Mouse (Mus musculus): ENCODE measurements at regions not wholly inside any gene's neighbourhood (a gene's known extent, or its start where the extent isn't known, plus 50 kb on each side); places are given as distances from the start of the nearest gene placed in this dataset.

DNA sequence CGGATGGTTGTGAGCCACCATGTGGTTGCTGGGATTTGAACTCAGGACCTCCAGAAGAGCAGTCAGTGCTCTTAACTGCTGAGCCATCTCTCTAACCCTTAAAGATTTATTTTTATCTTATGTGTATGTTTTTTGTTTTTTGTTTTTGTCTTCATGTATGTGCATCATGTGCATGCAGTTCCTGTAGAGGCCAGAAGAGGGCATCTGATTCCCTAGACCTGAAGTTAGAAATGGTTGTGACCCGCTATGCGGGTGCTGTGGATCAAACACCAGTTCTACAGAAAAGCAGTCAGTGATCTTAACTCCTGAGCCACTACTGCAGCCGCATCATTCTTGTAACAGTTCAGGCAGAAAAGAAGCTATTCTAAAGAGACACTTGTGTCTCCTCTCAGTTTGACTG, 161.8 kb upstream of the Rybp start:
- Histone ChIP-seq H3K79me2 (ENCODE audit: inconsistent target) (no peaks in the 10 kb centered on the region), H3K36me3 (ENCODE audit: inconsistent target) (no peaks in the 10 kb centered on the region), H3K27ac (no peak overlapping the region), H3K4me3 (ENCODE audit: inconsistent target) (no peak overlapping the region)
- 95% methylated on average over 4 of the region's 4 CpGs for WGBS (ENCODE audit: missing documents)

DNA sequence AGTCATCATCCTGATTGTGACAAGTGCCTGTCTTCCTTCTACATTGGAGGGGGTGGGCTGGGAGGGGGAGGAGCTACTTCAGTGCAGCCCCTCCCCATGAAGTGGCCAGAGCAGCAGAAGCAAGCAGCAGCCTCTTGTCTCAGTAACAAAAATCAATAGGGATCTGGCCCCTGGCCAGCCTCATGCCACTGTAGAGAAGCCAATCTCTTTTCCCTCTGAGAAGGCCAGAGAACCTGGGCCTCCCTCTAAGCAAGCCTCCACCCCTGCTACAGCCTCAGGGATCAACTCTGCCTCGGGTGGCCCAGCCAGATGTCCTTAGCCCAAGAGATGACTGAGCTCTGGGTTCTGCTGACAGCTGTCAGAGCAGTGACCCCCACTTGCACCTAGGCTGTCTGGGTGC, 159.9 kb upstream of the Rybp start:
- no peak overlapping the region for H3K27ac ChIP-seq
- H3K4me3 ChIP-seq (ENCODE audit: inconsistent target) = no peak overlapping the region
- no peaks in the 10 kb centered on the region for H3K79me2 ChIP-seq (ENCODE audit: inconsistent target)
- 62% methylated on average over 1 of the region's 1 CpGs for WGBS (ENCODE audit: missing documents)
- no peaks in the 10 kb centered on the region for H3K36me3 ChIP-seq (ENCODE audit: inconsistent target)

- Histone ChIP-seq H3K27ac (no peak overlapping the region), H3K79me2 (ENCODE audit: inconsistent target) (no peaks in the 10 kb centered on the region)
- 46% methylated on average over 4 of the region's 4 CpGs for WGBS (ENCODE audit: missing documents)
Measured at GRCm38 (mm10) chr6:100446804-100447203, 159.5 kb upstream of the Rybp start.

GRCm38 (mm10) chr6:100439071-100439737, 151.9 kb upstream of the Rybp start:
- peak overlapping the region; percentile 12; the same call in 1 of the 2 replicates for H3K27ac ChIP-seq
- H3K4me3 ChIP-seq (ENCODE audit: inconsistent target) = peak overlapping the region; percentile 13
- 8% methylated on average over 8 of the region's 8 CpGs for WGBS (ENCODE audit: missing documents)
- no peaks in the 10 kb centered on the region for H3K36me3 ChIP-seq (ENCODE audit: inconsistent target)
- no peaks in the 10 kb centered on the region for H3K79me2 ChIP-seq (ENCODE audit: inconsistent target)

More at GRCm38 (mm10) chr6:100446804-100447203, 159.5 kb upstream of the Rybp start:
- Histone ChIP-seq H3K36me3 (ENCODE audit: inconsistent target) (no peaks in the 10 kb centered on the region), H3K4me3 (ENCODE audit: inconsistent target) (no peak overlapping the region)

DNA sequence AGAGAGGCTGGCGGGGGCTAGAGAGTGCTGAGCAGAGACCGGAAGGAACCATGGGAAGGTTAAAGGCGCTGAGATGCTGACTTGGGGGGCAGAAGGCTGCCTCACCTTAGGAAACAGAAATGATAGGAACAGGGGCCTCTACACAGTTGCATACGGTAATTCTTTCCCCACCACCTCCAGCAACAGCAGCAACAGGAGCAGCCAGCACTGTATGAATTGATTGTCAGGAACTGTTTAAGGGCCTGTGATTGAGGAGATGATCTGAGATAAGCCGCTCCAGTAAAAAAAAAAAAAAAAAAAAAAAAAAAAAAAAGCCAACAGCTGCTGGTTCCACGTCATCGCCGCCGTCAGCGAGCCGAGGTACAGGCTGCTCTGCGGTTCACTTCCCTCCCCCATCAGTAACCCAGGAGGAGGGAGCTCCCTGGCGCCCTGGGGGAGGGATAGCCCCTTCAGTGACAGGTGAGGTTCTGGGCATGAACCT, 151.3 kb upstream of the Rybp start:
- Histone ChIP-seq H3K36me3 (ENCODE audit: inconsistent target) (no peaks in the 10 kb centered on the region), H3K4me3 (ENCODE audit: inconsistent target) (peak overlapping the region; percentile 13), H3K27ac (peak overlapping the region; percentile 12; the same call in 1 of the 2 replicates), H3K79me2 (ENCODE audit: inconsistent target) (no peaks in the 10 kb centered on the region)
- 7% methylated on average over 13 of the region's 13 CpGs for WGBS (ENCODE audit: missing documents)

GRCm38 (mm10) chr6:100437980-100438379, 150.7 kb upstream of the Rybp start:
- no peak overlapping the region for H3K27ac ChIP-seq
- H3K36me3 ChIP-seq (ENCODE audit: inconsistent target) = no peaks in the 10 kb centered on the region
- H3K4me3 ChIP-seq (ENCODE audit: inconsistent target) = no peak overlapping the region
- 83% methylated on average over 3 of the region's 5 CpGs for WGBS (ENCODE audit: missing documents)
- H3K79me2 ChIP-seq (ENCODE audit: inconsistent target) = no peaks in the 10 kb centered on the region

- Histone ChIP-seq H3K79me2 (ENCODE audit: inconsistent target) (no peaks in the 10 kb centered on the region), H3K27ac (no peak overlapping the region)
- WGBS (ENCODE audit: missing documents) = 93% methylated on average over 2 of the region's 2 CpGs
Measured at GRCm38 (mm10) chr6:100436507-100436906, 149.2 kb upstream of the Rybp start.

DNA sequence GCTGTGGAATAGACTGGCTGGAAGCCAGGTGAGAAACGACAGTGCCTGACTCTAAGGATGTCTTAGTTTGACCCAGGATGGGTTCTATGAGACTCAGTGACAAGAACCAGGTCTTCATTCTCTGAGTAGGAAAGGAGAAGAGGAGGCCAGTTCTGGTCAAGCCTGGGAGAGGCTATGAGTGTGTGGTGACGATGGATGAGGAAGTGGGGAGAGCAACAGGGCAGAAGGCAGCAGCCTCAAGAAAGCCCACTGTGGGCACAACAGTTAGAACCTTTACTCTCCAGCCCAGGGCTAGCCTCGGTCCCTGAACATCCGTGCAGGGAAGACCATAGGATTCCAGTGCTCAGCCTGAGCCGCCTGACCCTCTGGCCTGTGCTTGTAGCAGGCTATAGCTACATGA, 147.9 kb upstream of the Rybp start:
- no peaks in the 10 kb centered on the region for H3K36me3 ChIP-seq (ENCODE audit: inconsistent target)
- 36% methylated on average over 5 of the region's 5 CpGs for WGBS (ENCODE audit: missing documents)
- no peak overlapping the region for H3K4me3 ChIP-seq (ENCODE audit: inconsistent target)
- no peak overlapping the region for H3K27ac ChIP-seq
- no peaks in the 10 kb centered on the region for H3K79me2 ChIP-seq (ENCODE audit: inconsistent target)

More at GRCm38 (mm10) chr6:100436507-100436906, 149.2 kb upstream of the Rybp start:
- Histone ChIP-seq H3K4me3 (ENCODE audit: inconsistent target) (no peak overlapping the region), H3K36me3 (ENCODE audit: inconsistent target) (no peaks in the 10 kb centered on the region)

- Histone ChIP-seq H3K36me3 (ENCODE audit: inconsistent target) (no peaks in the 10 kb centered on the region), H3K4me3 (ENCODE audit: inconsistent target) (no peak overlapping the region), H3K27ac (no peak overlapping the region), H3K79me2 (ENCODE audit: inconsistent target) (no peaks in the 10 kb centered on the region)
- WGBS (ENCODE audit: missing documents) = over 99% methylated on average over 9 of the region's 9 CpGs
Measured at GRCm38 (mm10) chr6:100433534-100433867, 146.2 kb upstream of the Rybp start.

- no peaks in the 10 kb centered on the region for H3K36me3 ChIP-seq (ENCODE audit: inconsistent target)
- no peaks in the 10 kb centered on the region for H3K79me2 ChIP-seq (ENCODE audit: inconsistent target)
- no peak overlapping the region for H3K4me3 ChIP-seq (ENCODE audit: inconsistent target)
- no peak overlapping the region for H3K27ac ChIP-seq
- 89% methylated on average over 15 of the region's 17 CpGs for WGBS (ENCODE audit: missing documents)
Measured at GRCm38 (mm10) chr6:100432688-100433533, 145.6 kb upstream of the Rybp start.

- Histone ChIP-seq H3K79me2 (ENCODE audit: inconsistent target) (no peaks in the 10 kb centered on the region), H3K36me3 (ENCODE audit: inconsistent target) (no peaks in the 10 kb centered on the region)
Measured at GRCm38 (mm10) chr6:100430286-100430685, 143.0 kb upstream of the Rybp start.

DNA sequence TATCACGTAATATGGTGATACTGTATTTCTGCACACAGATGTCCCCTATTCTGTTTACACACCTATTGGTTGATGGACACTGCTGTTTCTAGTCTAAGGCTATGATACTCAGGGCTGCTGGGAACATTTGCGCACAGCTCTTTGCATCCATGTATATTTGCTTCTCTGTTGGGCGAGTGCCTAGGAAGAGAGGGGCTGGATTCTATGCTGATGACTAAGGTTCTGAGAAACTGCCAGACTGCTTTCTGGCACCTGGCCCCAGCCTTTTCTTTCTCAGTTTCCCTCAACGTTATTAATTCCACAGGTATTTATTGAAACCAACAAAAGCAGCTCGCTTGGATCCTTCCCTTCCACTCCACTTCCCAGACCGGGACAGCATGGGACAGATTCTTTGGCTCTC, 142.2 kb upstream of the Rybp start:
- 97% methylated on average over 6 of the region's 6 CpGs for WGBS (ENCODE audit: missing documents)
- no peak overlapping the region for H3K4me3 ChIP-seq (ENCODE audit: inconsistent target)
- H3K79me2 ChIP-seq (ENCODE audit: inconsistent target) = no peaks in the 10 kb centered on the region
- no peak overlapping the region for H3K27ac ChIP-seq
- H3K36me3 ChIP-seq (ENCODE audit: inconsistent target) = no peaks in the 10 kb centered on the region

More at GRCm38 (mm10) chr6:100430286-100430685, 143.0 kb upstream of the Rybp start:
- 92% methylated on average over 4 of the region's 4 CpGs for WGBS (ENCODE audit: missing documents)
- H3K4me3 ChIP-seq (ENCODE audit: inconsistent target) = no peak overlapping the region
- no peak overlapping the region for H3K27ac ChIP-seq

GRCm38 (mm10) chr6:100428759-100429158, 141.5 kb upstream of the Rybp start:
- Histone ChIP-seq H3K4me3 (ENCODE audit: inconsistent target) (no peak overlapping the region), H3K36me3 (ENCODE audit: inconsistent target) (no peaks in the 10 kb centered on the region), H3K27ac (no peak overlapping the region), H3K79me2 (ENCODE audit: inconsistent target) (no peaks in the 10 kb centered on the region)
- 87% methylated on average over 6 of the region's 6 CpGs for WGBS (ENCODE audit: missing documents)

DNA sequence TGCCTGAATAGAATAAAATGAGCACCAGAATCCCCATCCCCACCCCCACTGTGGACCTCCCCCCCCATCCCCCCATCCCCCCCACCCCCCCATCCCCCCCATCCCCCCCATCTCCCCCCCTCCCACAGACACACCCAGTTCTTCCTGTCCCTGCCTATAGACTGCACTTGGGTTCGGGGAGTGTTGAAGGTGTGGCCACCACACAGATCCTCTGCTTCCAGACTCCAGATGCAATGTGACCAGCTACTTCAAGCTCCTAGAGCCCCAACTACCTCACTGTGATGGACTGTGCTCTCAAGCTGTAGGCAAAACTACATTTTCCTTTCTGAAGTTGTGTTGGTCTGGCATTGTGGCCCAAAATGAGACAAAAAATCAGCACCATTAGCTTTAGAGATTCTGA, 138.3 kb upstream of the Rybp start:
- Histone ChIP-seq H3K27ac (no peak overlapping the region), H3K79me2 (ENCODE audit: inconsistent target) (no peaks in the 10 kb centered on the region), H3K36me3 (ENCODE audit: inconsistent target) (no peaks in the 10 kb centered on the region), H3K4me3 (ENCODE audit: inconsistent target) (no peak overlapping the region)
- 22% methylated on average over 1 of the region's 1 CpGs for WGBS (ENCODE audit: missing documents)

DNA sequence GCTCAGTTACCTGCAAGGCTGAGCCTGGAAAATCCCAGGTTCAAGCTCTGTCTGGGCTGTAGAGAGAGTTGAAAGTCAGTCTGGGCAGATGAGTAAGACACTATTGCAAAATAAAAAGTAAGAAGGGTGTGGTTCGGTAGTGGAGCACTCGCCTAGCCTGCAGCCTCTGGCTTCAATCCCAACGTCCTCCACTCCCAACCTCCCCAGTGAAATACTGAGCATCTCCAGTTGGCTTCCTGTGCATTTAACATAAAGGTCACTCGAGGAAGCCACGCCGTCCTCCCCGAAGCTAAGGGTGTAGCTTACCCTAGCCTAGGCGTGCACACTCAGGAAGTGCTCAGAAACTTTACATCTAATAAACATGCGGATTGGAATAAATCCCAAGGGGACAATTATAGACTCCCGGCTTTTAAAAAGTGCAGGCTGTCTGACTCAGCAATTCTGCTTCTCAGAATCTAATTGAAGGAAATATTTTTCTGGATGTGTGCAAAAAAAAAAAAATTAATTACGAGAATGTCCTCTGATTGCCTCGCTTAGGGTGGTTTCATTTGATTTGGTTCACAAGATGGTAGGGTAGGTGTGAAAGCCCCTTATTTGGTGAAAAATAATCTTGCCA, 137.6 kb upstream of the Rybp start:
- 67% methylated on average over 12 of the region's 12 CpGs for WGBS (ENCODE audit: missing documents)
- Histone ChIP-seq H3K27ac (no peak overlapping the region), H3K4me3 (ENCODE audit: inconsistent target) (no peak overlapping the region)

More for the DNA sequence above, 137.6 kb upstream of the Rybp start:
- H3K79me2 ChIP-seq (ENCODE audit: inconsistent target) = no peaks in the 10 kb centered on the region
- no peaks in the 10 kb centered on the region for H3K36me3 ChIP-seq (ENCODE audit: inconsistent target)

All from macrophage (primary cell).